Mouse (Mus musculus): ENCODE results near the gene Psmd9.
"Not testable (repeated sequence)": the region's sequence is repeated elsewhere in the genome, so short reads cannot be mapped to it uniquely, and the experiment has no call there.

Psmd9 gene

GRCm38 (mm10) chr5:123196746-123197145 is 27.5 kb downstream of the Psmd9 start:
- no peak for DNase-seq

GRCm38 (mm10) chr5:123198523-123198922 is 29.3 kb downstream of the Psmd9 start:
- no peak for DNase-seq

GRCm38 (mm10) chr5:123200816-123201522 is 31.8 kb downstream of the Psmd9 start:
- not testable (repeated sequence) for DNase-seq

- no peak for DNase-seq
Measured at GRCm38 (mm10) chr5:123201523-123201892, 32.3 kb downstream of the Psmd9 start.

- no peak for DNase-seq
Measured at GRCm38 (mm10) chr5:123201987-123202386, 32.8 kb downstream of the Psmd9 start.

- not testable (repeated sequence) for DNase-seq
Measured at GRCm38 (mm10) chr5:123202771-123203170, 33.6 kb downstream of the Psmd9 start.

- DNase-seq = not testable (repeated sequence)
Measured at GRCm38 (mm10) chr5:123203591-123203990, 34.4 kb downstream of the Psmd9 start.

- DNase-seq = not testable (repeated sequence)
Measured at GRCm38 (mm10) chr5:123222346-123223050, 53.3 kb downstream of the Psmd9 start.

GRCm38 (mm10) chr5:123223051-123223410 is 53.8 kb downstream of the Psmd9 start:
- no peak for DNase-seq

GRCm38 (mm10) chr5:123223861-123224260 is 54.6 kb downstream of the Psmd9 start:
- not testable (repeated sequence) for DNase-seq

- DNase-seq = no peak
Measured at GRCm38 (mm10) chr5:123226851-123227250, 57.6 kb downstream of the Psmd9 start.

GRCm38 (mm10) chr5:123227762-123228523 is 58.7 kb downstream of the Psmd9 start:
- DNase-seq = peak; percentile 97

- DNase-seq = no peak
Measured at GRCm38 (mm10) chr5:123228524-123228922, 59.3 kb downstream of the Psmd9 start.

- no peak for DNase-seq
Measured at GRCm38 (mm10) chr5:123229296-123229695, 60.1 kb downstream of the Psmd9 start.

GRCm38 (mm10) chr5:123232180-123232579 is 63.0 kb downstream of the Psmd9 start:
- DNase-seq = no peak

GRCm38 (mm10) chr5:123235731-123236130 is 66.5 kb downstream of the Psmd9 start:
- DNase-seq = no peak

GRCm38 (mm10) chr5:123236426-123236825 is 67.2 kb downstream of the Psmd9 start:
- DNase-seq = peak; percentile 83

- DNase-seq = no peak
Measured at GRCm38 (mm10) chr5:123239501-123239900, 70.3 kb downstream of the Psmd9 start.

GRCm38 (mm10) chr5:123245518-123245917 is 76.3 kb downstream of the Psmd9 start:
- peak; percentile 41 for DNase-seq

- DNase-seq = no peak
Measured at GRCm38 (mm10) chr5:123251390-123251789, 82.2 kb downstream of the Psmd9 start.

GRCm38 (mm10) chr5:123251834-123252233 is 82.6 kb downstream of the Psmd9 start, which contains the start of gene Wdr66:
Gene Wdr66, plus strand, starts transcription at chr5:123252102.
- DNase-seq = peak; percentile 92

- peak; percentile 86 for DNase-seq
Measured at GRCm38 (mm10) chr5:123256841-123257755, 87.9 kb downstream of the Psmd9 start.

Data from right cerebral cortex, adult 18-20 months (tissue).